Mouse (Mus musculus) duodenum, adult 2 months (tissue): ENCODE results near the gene Rgs2. TPM values are rescaled to one million over a fixed set of nuclear protein-coding genes. Genes with fewer than 3 reads are reported as not detected.

Experiments used
- polyA plus RNA-seq: library from polyadenylated mRNA; depleted of rRNA; stranded (reverse); fragments of >200 nt; gene quantifications from 2 replicates; pipeline ENCODE4 v1.2.3, GENCODE M21; 2012; ENCODE audit warnings: low replicate concordance; rRNA removed

The Rgs2 gene
- 0.41 and 0.65 TPM in 2 replicates for polyA plus RNA-seq

DNA sequence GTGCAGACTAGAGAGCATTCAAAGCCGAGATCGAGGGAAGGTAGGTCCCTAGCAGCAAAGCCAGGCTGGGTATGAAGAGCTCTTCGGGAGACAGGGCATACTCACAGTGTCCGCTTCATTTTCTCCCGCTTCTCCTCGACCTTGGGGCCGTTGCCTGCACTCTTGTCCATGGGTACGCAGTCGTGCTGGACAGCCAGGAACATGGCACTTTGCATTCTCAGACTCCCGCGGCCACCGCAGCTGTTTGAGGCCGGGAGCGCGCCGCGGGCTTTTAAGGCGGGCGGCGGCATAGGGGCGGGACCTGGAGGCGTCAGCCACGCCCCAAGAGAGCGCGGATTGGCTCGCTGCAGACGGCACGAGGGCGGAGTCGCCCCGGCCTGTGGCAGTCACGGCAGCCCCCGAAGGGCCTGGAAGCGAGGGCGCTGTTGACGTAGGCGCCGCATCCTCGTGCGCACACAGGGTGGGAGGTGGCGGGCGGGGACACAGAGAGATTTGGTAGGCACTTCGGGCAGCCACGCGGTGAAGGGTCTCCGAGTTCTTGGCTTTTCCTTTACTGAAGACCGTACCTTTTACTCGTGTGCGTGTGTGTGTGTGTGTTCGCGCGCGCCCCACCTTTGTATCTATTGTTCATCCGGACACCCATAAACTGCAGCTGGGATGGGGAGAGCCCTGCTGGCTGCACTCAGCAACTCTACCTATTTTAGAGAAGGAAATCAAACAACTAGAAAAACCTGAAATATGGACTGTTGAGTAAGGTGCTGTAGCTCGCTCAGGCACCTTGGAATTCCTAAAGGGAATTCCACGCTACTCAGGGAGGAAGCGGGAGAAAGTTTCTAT is at the start of gene Rgs2:
Rgs2 (minus strand) TSS at position 258 of the 837 bp plus-strand sequence.

Other genes with a start within 250 kb of the Rgs2 start
- gene Trove2, start 227.1 kb downstream of the Rgs2 start, polyA plus RNA-seq, result 0.01 and 0.11 TPM in 2 replicates
- 1.2 and 1.9 TPM in 2 replicates for gene Uchl5, start 226.9 kb downstream of the Rgs2 start, polyA plus RNA-seq
- gene Rgs13, start 173.2 kb upstream of the Rgs2 start, polyA plus RNA-seq, result not detected in 2 replicates
- 0.05 and 0.13 TPM in 2 replicates for gene Rgs1, start 245.1 kb upstream of the Rgs2 start, polyA plus RNA-seq